Mouse (Mus musculus): ENCODE data around the gene Acot6. TPM values are rescaled to one million over a fixed set of nuclear protein-coding genes. Genes with fewer than 3 reads are reported as not detected.

The Acot6 gene
- polyA plus RNA-seq, 1 experiment from 2014 or later = 0.88 TPM

- Histone ChIP-seq H3K27ac (no peak overlapping the region), H3K9me3 (no peaks in the 10 kb centered on the region), H3K4me1 (replicated peaks) (no peaks in the 10 kb centered on the region), H3K36me3 (peaks cover 72% of the 10 kb centered on the region), H3K9ac (no peak overlapping the region), H3K4me2 (no peak overlapping the region), H3K4me3 (no peak overlapping the region), H3K27me3 (no peaks in the 10 kb centered on the region)
- 92% methylated on average over 14 of the region's 14 CpGs for WGBS
- no peak for ATAC-seq (ENCODE audit: low FRiP score)
These were observed 57.7 kb downstream of the Acot6 start for GRCm38 (mm10) chr12:84158156-84158555.

- H3K4me3 ChIP-seq = no peak overlapping the region
- no peak overlapping the region for H3K9ac ChIP-seq
- 0 out of 2 replicates have a peak, but pooled peaks cover under 1% of the 10 kb centered on the region for H3K4me1 ChIP-seq (replicated peaks)
- ATAC-seq (ENCODE audit: low FRiP score) = no peak
- H3K27ac ChIP-seq = no peak overlapping the region
- 97% methylated on average over 8 of the region's 8 CpGs for WGBS
- no peaks in the 10 kb centered on the region for H3K9me3 ChIP-seq
- no peak overlapping the region for H3K4me2 ChIP-seq
- no peaks in the 10 kb centered on the region for H3K27me3 ChIP-seq
- peaks cover 54% of the 10 kb centered on the region for H3K36me3 ChIP-seq
These were observed 60.0 kb downstream of the Acot6 start for GRCm38 (mm10) chr12:84160491-84160890.

Other genes starting within 250 kb of the Acot6 start
- gene Numb, start 178.7 kb upstream of the Acot6 start, polyA plus RNA-seq (2015; fragmentation: Nextera tagmentation; extraction: Ambion mirVana) = 19.9 and 25.6 TPM in 2 replicates
- 10.0 and 10.8 TPM in 2 replicates for gene Riox1, start 150.0 kb upstream of the Acot6 start, polyA plus RNA-seq (2015; fragmentation: Nextera tagmentation; extraction: Ambion mirVana)
- gene Heatr4, start 115.8 kb upstream of the Acot6 start, polyA plus RNA-seq (2015; fragmentation: Nextera tagmentation; extraction: Ambion mirVana) = not detected in 2 replicates
- gene Acot2, start 112.8 kb upstream of the Acot6 start, polyA plus RNA-seq (2015; fragmentation: Nextera tagmentation; extraction: Ambion mirVana) = 14.7 and 17.0 TPM in 2 replicates
- gene Acot1, start 91.2 kb upstream of the Acot6 start, polyA plus RNA-seq (2015; fragmentation: Nextera tagmentation; extraction: Ambion mirVana) = 77.9 and 83.6 TPM in 2 replicates
- gene Acot4, start 62.3 kb upstream of the Acot6 start, polyA plus RNA-seq (2015; fragmentation: Nextera tagmentation; extraction: Ambion mirVana) = 0.09 and 0.13 TPM in 2 replicates
- gene Gm49366, start 61.7 kb upstream of the Acot6 start, polyA plus RNA-seq (2015; fragmentation: Nextera tagmentation; extraction: Ambion mirVana) = not detected in 2 replicates
- gene Acot3, start 48.5 kb upstream of the Acot6 start, polyA plus RNA-seq (2015; fragmentation: Nextera tagmentation; extraction: Ambion mirVana) = 0.89 and 0.96 TPM in 2 replicates
- gene Acot5, start 31.3 kb upstream of the Acot6 start, polyA plus RNA-seq (2015; fragmentation: Nextera tagmentation; extraction: Ambion mirVana) = not detected in 2 replicates
- 9.1 and 9.7 TPM in 2 replicates for gene Dnal1, start 13.7 kb downstream of the Acot6 start, polyA plus RNA-seq (2015; fragmentation: Nextera tagmentation; extraction: Ambion mirVana)
- 3.5 and 3.8 TPM in 2 replicates for gene Pnma1, start 47.8 kb downstream of the Acot6 start, polyA plus RNA-seq (2015; fragmentation: Nextera tagmentation; extraction: Ambion mirVana)
- 4.5 and 5.1 TPM in 2 replicates for gene Elmsan1, start 118.2 kb downstream of the Acot6 start, polyA plus RNA-seq (2015; fragmentation: Nextera tagmentation; extraction: Ambion mirVana)
- 14.2 and 15.1 TPM in 2 replicates for gene Ptgr2, start 184.6 kb downstream of the Acot6 start, polyA plus RNA-seq (2015; fragmentation: Nextera tagmentation; extraction: Ambion mirVana)
- gene Zfp410, start 216.2 kb downstream of the Acot6 start, polyA plus RNA-seq (2015; fragmentation: Nextera tagmentation; extraction: Ambion mirVana) = 84.3 and 88.3 TPM in 2 replicates